Mouse (Mus musculus): ENCODE data around the gene Snd1. TPM values are rescaled to one million over a fixed set of nuclear protein-coding genes. Genes with fewer than 3 reads are reported as not detected.

Gene Snd1
- total RNA-seq, 2 experiments from 2014 or later = 80.2 to 83.3 TPM

DNA sequence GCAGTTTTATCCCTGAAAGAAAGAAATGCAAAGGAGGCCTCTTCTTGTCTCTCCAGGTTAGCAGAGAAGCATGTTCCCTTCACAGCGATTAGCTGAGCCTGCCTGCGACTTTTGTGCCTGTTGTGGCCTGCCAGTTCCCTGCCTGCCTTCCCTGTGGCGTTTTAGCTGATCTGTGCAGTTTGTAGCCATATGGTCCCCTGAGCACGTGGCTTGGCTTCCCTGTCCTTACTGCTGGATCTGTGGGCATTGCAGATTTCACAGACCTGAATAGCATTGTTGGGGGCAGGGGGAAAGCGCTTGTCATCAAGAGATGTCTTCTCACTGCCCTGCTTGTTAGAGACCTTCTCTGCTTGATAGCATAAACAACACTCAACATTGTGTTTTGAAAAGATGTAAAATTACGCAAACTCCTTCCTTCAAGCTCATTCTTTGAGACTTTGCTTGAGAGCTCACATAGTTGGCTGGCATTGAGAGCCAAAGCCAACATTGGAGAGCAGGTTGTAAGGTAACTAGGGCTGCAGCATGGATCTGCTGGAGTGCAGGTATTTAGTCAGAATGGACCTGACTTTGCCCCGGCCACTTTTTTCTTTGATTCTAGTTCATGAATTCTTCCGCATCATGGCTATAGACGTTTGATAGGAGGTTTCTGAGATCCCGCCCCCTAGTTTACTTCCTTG, 63.0 kb downstream of the Snd1 start:
- no peak for DNase-seq (ENCODE audit: low spot score in 2 of 2)

DNA sequence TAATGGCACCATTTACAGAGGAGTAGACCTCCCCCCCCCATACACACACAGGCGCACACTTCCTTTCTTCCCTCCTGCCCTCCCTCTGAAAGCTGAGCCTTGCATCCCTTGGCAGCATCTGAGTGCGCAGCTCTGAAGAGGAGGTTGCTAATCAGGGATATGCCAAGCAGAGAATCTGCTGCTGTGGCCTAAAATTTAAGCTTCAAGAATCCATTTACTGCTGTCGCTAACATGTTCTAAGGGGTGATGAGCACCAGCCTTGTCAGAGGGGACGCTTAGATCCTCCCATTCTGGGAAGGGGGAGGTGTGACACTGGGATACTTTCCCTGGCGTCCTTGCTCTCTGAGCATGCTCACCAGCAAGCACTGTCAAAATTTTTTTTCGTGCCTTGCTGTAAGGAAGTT, 67.4 kb downstream of the Snd1 start:
- DNase-seq (ENCODE audit: low spot score in 2 of 2) = no peak

DNA sequence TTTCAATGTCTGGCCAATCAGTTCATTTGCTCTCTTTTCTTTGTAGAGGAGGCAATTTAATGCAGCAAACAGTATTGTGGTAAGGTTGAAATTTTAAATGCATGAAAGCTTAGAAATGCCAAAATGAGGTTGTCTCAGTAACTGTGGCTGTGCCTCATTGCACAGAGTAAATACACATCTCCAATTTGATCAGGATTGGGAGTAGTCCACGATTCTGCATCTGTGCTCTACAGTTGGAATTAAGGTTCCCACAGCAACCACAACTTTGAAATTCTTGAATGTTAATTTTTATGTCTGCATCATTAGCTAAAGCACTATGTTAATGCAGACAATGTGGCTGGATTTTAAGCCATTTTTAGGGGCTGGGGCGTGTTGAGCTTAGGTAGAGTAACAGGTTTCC, 72.0 kb downstream of the Snd1 start:
- no peak for DNase-seq (ENCODE audit: low spot score in 2 of 2)

- DNase-seq (ENCODE audit: low spot score in 2 of 2) = no peak
Observed at GRCm38 (mm10) chr6:28549374-28549773, 74.4 kb downstream of the Snd1 start.

DNA sequence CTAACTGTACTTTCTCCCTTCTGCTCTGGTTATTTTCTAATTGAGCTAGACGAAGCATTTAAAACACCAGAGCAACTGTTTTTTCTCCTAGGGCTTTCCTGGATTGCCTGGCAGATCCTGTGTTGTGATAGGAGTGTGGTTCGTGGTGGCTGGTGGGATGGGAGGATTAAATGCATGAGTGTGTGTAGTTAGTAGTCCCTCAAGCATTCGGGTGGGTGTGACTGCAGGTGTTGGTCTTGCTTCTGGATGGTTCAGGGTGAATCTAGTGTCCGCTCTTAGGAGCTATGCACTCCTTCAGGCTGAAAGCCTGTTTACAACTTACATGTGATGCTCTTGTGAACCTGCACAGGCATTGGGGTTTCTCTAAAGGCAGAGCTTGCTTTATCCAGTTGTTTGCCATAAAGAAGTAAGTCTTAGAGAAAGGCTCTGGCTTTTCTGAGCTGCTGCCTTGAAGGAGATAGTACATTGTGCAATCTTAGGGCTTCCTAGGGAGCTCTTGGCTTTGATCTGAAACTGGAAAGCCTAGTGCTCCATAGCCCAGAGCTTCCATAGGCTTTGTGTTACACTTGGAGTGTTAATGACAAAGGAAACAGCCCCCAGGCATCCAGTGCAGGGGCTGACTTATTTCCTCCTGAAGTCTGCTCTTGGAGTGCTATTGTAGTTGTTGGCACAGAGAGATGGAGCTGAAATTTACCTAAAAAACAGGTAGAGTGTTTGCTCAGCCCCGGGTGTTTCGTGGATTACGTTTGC, 75.5 kb downstream of the Snd1 start:
- DNase-seq (ENCODE audit: low spot score in 2 of 2) = no peak

GRCm38 (mm10) chr6:28554470-28554869, 79.5 kb downstream of the Snd1 start:
- no peak for DNase-seq (ENCODE audit: low spot score in 2 of 2)

DNA sequence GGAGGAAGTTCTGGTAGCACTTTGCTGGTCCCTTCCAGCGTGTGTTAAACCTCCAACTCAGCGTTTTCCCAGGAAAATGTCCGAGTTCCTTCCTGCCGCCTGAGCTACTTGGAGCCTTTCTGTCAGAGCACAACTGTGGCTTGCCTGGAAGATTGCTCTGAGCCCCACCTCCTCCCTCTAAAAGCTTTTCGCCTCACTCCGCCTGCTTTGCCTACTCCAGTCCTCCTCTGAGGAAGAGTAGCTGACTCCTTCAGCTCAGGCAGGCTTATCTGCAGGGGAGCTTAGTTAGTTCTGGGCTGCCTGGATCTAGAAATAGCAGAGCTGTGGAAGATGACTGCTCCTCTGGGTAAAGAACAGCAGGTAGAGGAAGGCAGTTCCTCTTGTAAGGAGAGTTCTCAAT, 80.1 kb downstream of the Snd1 start:
- DNase-seq (ENCODE audit: low spot score in 2 of 2) = no peak

GRCm38 (mm10) chr6:28555428-28555827, 80.5 kb downstream of the Snd1 start:
- no peak for DNase-seq (ENCODE audit: low spot score in 2 of 2)

DNA sequence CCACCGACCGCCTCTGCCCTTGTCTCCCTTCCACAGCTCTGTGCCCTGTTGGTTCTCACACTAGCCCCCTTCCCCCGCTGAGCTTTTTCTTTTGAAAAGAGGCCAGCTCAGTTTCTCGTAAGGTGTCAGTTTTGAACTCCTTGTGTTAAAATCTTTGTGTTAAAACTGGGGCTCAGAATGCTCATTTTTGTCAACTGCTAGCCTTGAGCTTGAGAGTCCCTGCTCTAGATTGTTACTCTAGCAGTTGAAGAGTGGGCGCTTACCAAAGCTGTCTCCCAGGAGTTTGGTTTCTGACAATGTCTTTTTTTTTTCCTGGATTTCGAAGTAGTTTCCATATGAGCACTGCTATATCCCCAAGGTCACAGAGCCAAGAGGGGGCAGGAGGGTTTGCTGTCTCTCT, 82.8 kb downstream of the Snd1 start:
- DNase-seq (ENCODE audit: low spot score in 2 of 2) = no peak

- DNase-seq (ENCODE audit: low spot score in 2 of 2) = no peak
Observed at GRCm38 (mm10) chr6:28559419-28559818, 84.5 kb downstream of the Snd1 start.

DNA sequence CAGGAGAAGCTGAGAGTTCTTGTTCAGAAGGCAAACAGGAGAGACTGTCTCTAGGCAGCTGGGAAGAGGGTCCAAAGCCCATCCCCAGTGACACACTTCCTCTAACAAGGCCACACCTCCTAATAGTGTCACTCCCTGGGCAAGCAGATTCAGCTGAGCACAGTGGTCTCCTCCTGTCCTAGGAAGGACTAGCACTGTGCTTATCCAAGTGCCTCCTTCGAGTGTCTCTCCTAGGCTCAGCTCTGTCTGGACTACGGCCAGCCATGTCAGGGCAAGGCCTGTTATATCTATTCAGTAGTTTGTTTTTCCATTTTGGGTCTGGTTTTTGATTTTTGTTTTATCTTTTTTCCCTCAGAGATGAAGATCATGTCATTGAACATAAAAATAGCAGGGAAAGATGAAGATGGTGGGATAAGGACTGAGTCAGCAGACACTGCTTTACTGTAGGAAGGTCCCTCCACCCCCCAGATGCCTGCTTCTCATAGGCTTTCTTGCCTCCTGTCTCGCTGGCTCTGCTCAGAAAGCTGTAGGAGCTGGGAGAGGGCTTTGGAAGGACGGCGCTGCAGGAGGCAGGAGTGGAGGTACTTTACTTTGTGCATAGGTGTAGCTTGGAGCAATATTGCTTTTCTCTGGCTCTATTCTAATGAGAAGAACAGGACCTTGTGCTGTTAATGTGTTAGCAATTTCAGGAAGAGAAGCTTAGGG, 86.5 kb downstream of the Snd1 start:
- no peak for DNase-seq (ENCODE audit: low spot score in 2 of 2)

DNA sequence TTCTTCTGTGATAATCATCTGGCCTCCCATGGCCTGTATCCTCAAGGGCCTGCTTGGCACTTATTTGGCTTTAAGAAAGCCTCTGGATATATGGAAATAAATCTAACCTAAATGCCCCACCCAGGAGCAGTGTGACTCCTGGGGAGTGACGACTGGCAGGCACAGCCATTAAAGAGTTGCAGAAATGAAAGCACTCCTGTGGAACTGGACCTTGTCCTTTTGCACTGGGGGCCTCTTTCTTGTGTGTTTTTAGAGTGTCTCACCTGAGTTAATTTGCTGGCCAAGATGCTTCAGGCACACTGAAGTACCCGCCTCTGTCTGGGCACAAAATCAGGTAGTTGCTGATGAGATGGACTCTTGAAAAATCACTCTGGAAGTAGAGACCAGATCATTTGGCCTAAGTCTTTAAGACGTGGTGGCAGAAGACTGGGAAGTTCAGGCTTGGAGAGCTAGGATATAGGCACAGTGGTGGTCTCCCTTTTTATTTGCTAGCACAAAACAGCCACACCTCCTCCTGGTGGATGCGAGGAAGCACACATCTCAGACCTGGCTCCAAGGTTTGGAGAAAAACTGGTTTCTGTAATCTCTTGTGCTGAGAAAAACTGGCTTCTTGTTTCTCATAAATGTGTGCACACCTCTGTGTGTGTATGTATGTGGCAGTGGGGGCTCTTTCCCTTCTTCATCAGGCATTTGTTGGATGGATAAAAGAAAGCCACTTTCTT, 87.5 kb downstream of the Snd1 start:
- DNase-seq (ENCODE audit: low spot score in 2 of 2) = no peak

- no peak for DNase-seq (ENCODE audit: low spot score in 2 of 2)
Observed at GRCm38 (mm10) chr6:28567978-28568377, 93.0 kb downstream of the Snd1 start.

DNA sequence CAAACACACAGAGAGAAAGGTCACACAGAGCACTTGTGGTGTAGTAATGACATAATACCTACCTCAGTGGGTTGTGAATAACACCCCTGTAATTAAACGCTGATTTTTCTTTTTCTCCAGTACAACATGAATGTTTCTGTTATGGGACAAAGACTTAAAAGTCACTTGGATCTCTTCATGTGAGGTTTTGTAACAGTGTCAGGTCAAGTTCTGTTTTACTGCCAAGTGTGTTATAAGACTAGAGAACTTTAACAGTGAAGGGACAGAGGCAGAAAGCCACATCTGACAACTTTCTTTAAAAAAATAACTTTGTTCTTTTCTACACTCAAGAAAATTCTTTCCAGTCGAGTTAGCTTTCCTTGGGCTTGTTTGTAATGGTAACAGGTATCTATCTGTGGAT, 97.0 kb downstream of the Snd1 start:
- DNase-seq (ENCODE audit: low spot score in 2 of 2) = no peak

- peak in 1 of 2 experiments; percentile 28 for DNase-seq (ENCODE audit: low spot score in 2 of 2)
Observed at GRCm38 (mm10) chr6:28572991-28573759, 98.2 kb downstream of the Snd1 start.

DNA sequence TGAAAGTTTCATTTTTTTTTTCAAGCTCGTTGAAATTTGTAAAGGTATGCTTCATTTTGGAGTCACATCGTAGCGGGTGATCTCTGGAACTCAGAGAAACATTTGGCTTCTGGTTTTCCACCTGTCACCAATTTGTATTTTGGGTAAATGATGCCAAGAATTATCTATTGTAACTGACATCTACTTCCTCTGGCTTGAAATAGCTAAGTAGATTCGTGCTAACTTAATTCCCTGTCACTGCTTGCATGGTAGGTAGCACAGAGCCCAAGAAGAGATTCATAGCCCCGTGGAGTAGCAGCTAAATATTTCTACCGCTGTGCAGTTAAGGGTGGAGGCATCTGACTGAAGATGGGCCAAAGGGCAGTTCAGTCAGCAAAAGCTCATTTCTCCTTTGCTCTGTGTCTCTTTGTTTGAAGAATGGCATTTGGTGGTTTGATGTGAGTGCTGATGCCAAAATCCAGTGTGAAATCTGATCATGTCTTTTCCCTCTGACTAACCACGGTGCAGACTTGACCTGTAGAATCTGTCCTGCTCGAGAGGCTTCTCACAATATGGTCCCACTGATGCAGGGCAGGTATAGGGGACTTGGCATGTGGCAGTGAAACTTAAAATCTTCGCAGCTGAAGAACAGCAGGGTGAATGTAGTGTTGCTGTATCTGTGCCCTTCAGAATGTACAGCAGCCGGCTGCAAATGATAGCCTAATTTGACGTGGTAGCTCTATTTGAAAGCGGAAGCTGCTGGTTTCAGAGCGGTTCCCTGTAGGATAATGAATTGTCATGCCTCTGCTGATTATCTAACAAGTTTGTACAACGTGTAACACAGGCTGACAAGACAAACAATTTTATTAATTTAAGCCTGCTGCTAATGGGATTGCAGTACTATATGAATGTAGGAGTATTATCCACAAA, 101.7 kb downstream of the Snd1 start:
- no peak for DNase-seq (ENCODE audit: low spot score in 2 of 2)

- no peak for DNase-seq (ENCODE audit: low spot score in 2 of 2)
Observed at GRCm38 (mm10) chr6:28582847-28583246, 107.9 kb downstream of the Snd1 start.

DNA sequence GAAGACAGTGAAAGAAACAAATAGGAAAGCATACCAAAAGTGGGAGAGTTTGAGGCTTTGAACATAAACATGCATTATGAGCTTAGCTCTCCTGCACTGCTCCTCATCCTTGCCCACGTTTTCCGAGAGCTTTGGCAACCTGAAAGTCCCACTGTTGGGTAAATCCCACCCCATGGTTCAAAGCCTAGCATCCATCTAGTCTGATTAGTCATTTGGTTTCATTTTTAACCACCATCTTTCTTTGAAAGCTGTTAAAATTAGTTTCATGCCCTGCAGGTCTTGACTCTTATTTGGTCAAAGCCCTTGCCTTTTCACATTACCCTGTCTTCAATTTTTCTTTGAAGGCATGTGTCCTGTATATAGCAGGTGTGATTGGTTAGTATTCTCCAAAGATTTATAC, 108.5 kb downstream of the Snd1 start:
- no peak for DNase-seq (ENCODE audit: low spot score in 2 of 2)

GRCm38 (mm10) chr6:28586806-28587205, 111.9 kb downstream of the Snd1 start:
- DNase-seq (ENCODE audit: low spot score in 2 of 2) = no peak
